Mouse (Mus musculus): Measurements from ENCODE around the gene Hand2.

Gene Hand2

GRCm38 (mm10) chr8:57321898-57322895, 1.4 kb downstream of the Hand2 start:
- Histone ChIP-seq H3K4me3 (replicated peaks; ENCODE audit: low read length) (peak overlapping the region; percentile 74), H3K9me3 (ENCODE audit: low read length) (no peaks in the 10 kb centered on the region), H3K36me3 (ENCODE audit: insufficient read depth, low read length) (no peaks in the 10 kb centered on the region), H3K27me3 (ENCODE audit: insufficient read depth, low read length) (peaks cover 94% of the 10 kb centered on the region), H3K4me1 (replicated peaks; ENCODE audit: low read depth, low read length) (peaks cover 51% of the 10 kb centered on the region)
- TF ChIP-seq NANOG (IDR thresholded peaks at IDR 0.05; ENCODE audit: borderline replicate concordance, low read length) = no peak
- TF ChIP-seq CTCF (conservative IDR thresholded peaks at IDR 0.05; ENCODE audit: low read length) = no peak
- TF ChIP-seq POU5F1 (IDR thresholded peaks at IDR 0.05; ENCODE audit: borderline replicate concordance, low read length) = no peak

- Histone ChIP-seq H3K27me3 (ENCODE audit: insufficient read depth, low read length) (peaks cover 95% of the 10 kb centered on the region), H3K36me3 (ENCODE audit: insufficient read depth, low read length) (no peaks in the 10 kb centered on the region), H3K4me1 (replicated peaks; ENCODE audit: low read depth, low read length) (peaks cover 62% of the 10 kb centered on the region), H3K9me3 (ENCODE audit: low read length) (no peaks in the 10 kb centered on the region), H3K4me3 (replicated peaks; ENCODE audit: low read length) (no peak overlapping the region)
- TF ChIP-seq POU5F1 (IDR thresholded peaks at IDR 0.05; ENCODE audit: borderline replicate concordance, low read length) (0 out of 2 replicates have a peak, but pooled peaks have one; percentile 8), NANOG (IDR thresholded peaks at IDR 0.05; ENCODE audit: borderline replicate concordance, low read length) (no peak)
Observed at GRCm38 (mm10) chr8:57322961-57323941, 2.5 kb downstream of the Hand2 start.

- Histone ChIP-seq H3K9me3 (ENCODE audit: low read length) (no peaks in the 10 kb centered on the region), H3K4me3 (replicated peaks; ENCODE audit: low read length) (no peak overlapping the region), H3K4me1 (replicated peaks; ENCODE audit: low read depth, low read length) (peaks cover 69% of the 10 kb centered on the region), H3K36me3 (ENCODE audit: insufficient read depth, low read length) (no peaks in the 10 kb centered on the region), H3K27me3 (ENCODE audit: insufficient read depth, low read length) (peaks cover 95% of the 10 kb centered on the region)
- TF ChIP-seq CTCF (conservative IDR thresholded peaks at IDR 0.05; ENCODE audit: low read length) (no peak), NANOG (IDR thresholded peaks at IDR 0.05; ENCODE audit: borderline replicate concordance, low read length) (no peak), POU5F1 (IDR thresholded peaks at IDR 0.05; ENCODE audit: borderline replicate concordance, low read length) (no peak)
Observed at GRCm38 (mm10) chr8:57324091-57324490, 3.3 kb downstream of the Hand2 start.

GRCm38 (mm10) chr8:57324671-57325070, 3.9 kb downstream of the Hand2 start:
- H3K9me3 ChIP-seq (ENCODE audit: low read length) = no peaks in the 10 kb centered on the region
- H3K36me3 ChIP-seq (ENCODE audit: insufficient read depth, low read length) = no peaks in the 10 kb centered on the region
- no peak for TF ChIP-seq POU5F1 (IDR thresholded peaks at IDR 0.05; ENCODE audit: borderline replicate concordance, low read length)
- TF ChIP-seq NANOG (IDR thresholded peaks at IDR 0.05; ENCODE audit: borderline replicate concordance, low read length) = no peak
- no peak for TF ChIP-seq CTCF (conservative IDR thresholded peaks at IDR 0.05; ENCODE audit: low read length)

GRCm38 (mm10) chr8:57325111-57325891, 4.5 kb downstream of the Hand2 start:
- Histone ChIP-seq H3K4me1 (replicated peaks; ENCODE audit: low read depth, low read length) (peaks cover 64% of the 10 kb centered on the region), H3K36me3 (ENCODE audit: insufficient read depth, low read length) (no peaks in the 10 kb centered on the region), H3K9me3 (ENCODE audit: low read length) (no peaks in the 10 kb centered on the region), H3K4me3 (replicated peaks; ENCODE audit: low read length) (no peak overlapping the region), H3K27me3 (ENCODE audit: insufficient read depth, low read length) (peaks cover 95% of the 10 kb centered on the region)
- TF ChIP-seq NANOG (IDR thresholded peaks at IDR 0.05; ENCODE audit: borderline replicate concordance, low read length) (no peak), POU5F1 (IDR thresholded peaks at IDR 0.05; ENCODE audit: borderline replicate concordance, low read length) (no peak), CTCF (conservative IDR thresholded peaks at IDR 0.05; ENCODE audit: low read length) (no peak)

More at GRCm38 (mm10) chr8:57324671-57325070, 3.9 kb downstream of the Hand2 start:
- Histone ChIP-seq H3K4me1 (replicated peaks; ENCODE audit: low read depth, low read length) (peaks cover 69% of the 10 kb centered on the region), H3K27me3 (ENCODE audit: insufficient read depth, low read length) (peaks cover 95% of the 10 kb centered on the region), H3K4me3 (replicated peaks; ENCODE audit: low read length) (no peak overlapping the region)

GRCm38 (mm10) chr8:57326091-57327065, 5.6 kb downstream of the Hand2 start:
- TF ChIP-seq CTCF (conservative IDR thresholded peaks at IDR 0.05; ENCODE audit: low read length) = no peak
- TF ChIP-seq POU5F1 (IDR thresholded peaks at IDR 0.05; ENCODE audit: borderline replicate concordance, low read length) = no peak
- no peak for TF ChIP-seq NANOG (IDR thresholded peaks at IDR 0.05; ENCODE audit: borderline replicate concordance, low read length)
- Histone ChIP-seq H3K36me3 (ENCODE audit: insufficient read depth, low read length) (no peaks in the 10 kb centered on the region), H3K4me1 (replicated peaks; ENCODE audit: low read depth, low read length) (peaks cover 55% of the 10 kb centered on the region), H3K4me3 (replicated peaks; ENCODE audit: low read length) (no peak overlapping the region), H3K27me3 (ENCODE audit: insufficient read depth, low read length) (peaks cover 95% of the 10 kb centered on the region), H3K9me3 (ENCODE audit: low read length) (no peaks in the 10 kb centered on the region)

Measured in E14TG2a.4 (cell line).